Mouse (Mus musculus) embryonic fibroblast, embryonic 13.5 days (primary cell): ENCODE data around the gene Srp68. TPM values are rescaled to one million over a fixed set of nuclear protein-coding genes. Genes with fewer than 3 reads are reported as not detected.
"Not testable (repeated sequence)": the region's sequence is repeated elsewhere in the genome, so short reads cannot be mapped to it uniquely, and the experiment has no call there.

Experiments
- H3K27ac ChIP-seq: 2 replicates; pipeline ENCODE4 v1.5.1; 2012; ENCODE audit warnings: low read length, control low read depth, inconsistent platforms; ENCODE audit not compliant: insufficient read depth
- H3K4me1 ChIP-seq: 2 replicates; pipeline ENCODE4 v1.6.1; 2011; ENCODE audit warnings: low read length; ENCODE audit not compliant: control insufficient read depth, insufficient read depth
- H3K4me3 ChIP-seq: 2 replicates; pipeline ENCODE4 v1.5.1; 2011; ENCODE audit warnings: mild to moderate bottlenecking, control low read depth, low read length; ENCODE audit not compliant: insufficient read depth
- CTCF ChIP-seq: IDR thresholded peaks from 2 replicates; pipeline ENCODE4 v1.5.1; 2011; ENCODE audit warnings: mild to moderate bottlenecking, control low read depth, low read length, moderate library complexity, borderline replicate concordance; ENCODE audit not compliant: insufficient read depth
- POLR2A ChIP-seq: IDR thresholded peaks from 2 replicates; pipeline ENCODE4 v1.6.1; 2011; ENCODE audit warnings: low read depth, mild to moderate bottlenecking, control low read depth, low read length, moderate library complexity
- polyA plus RNA-seq: library from polyadenylated mRNA; stranded (reverse); fragments of >200 nt; gene quantifications from 2 replicates; pipeline ENCODE4 v1.2.4, GENCODE M21; 2011; ENCODE audit warnings: low read depth; ENCODE audit not compliant: missing spikeins, insufficient read length

Srp68 gene
- polyA plus RNA-seq, 1 experiment, result 71.4 TPM

GRCm38 (mm10) chr11:116285770-116286191 is 11.8 kb upstream of the Srp68 start:
- H3K4me3 ChIP-seq, result no peak overlapping the region
- H3K27ac ChIP-seq, result no peak overlapping the region
- TF ChIP-seq POLR2A (no peak), CTCF (no peak)
- H3K4me1 ChIP-seq, result no peaks in the 10 kb centered on the region

GRCm38 (mm10) chr11:116283982-116284381 is 10.0 kb upstream of the Srp68 start:
- Histone ChIP-seq H3K27ac (no peak overlapping the region), H3K4me1 (no peaks in the 10 kb centered on the region), H3K4me3 (no peak overlapping the region)
- TF ChIP-seq CTCF (no peak), POLR2A (no peak; the same call in 1 of the 2 replicates)

GRCm38 (mm10) chr11:116282912-116283521 is 9.0 kb upstream of the Srp68 start:
- no peaks in the 10 kb centered on the region for H3K4me1 ChIP-seq
- H3K4me3 ChIP-seq, result no peak overlapping the region
- TF ChIP-seq CTCF, result no peak
- no peak for TF ChIP-seq POLR2A
- H3K27ac ChIP-seq, result no peak overlapping the region

- Histone ChIP-seq H3K4me1 (no peaks in the 10 kb centered on the region), H3K4me3 (no peak overlapping the region), H3K27ac (no peak overlapping the region)
- TF ChIP-seq POLR2A (no peak), CTCF (no peak)
Observed at GRCm38 (mm10) chr11:116282089-116282488, 8.1 kb upstream of the Srp68 start.

GRCm38 (mm10) chr11:116281671-116282070 is 7.7 kb upstream of the Srp68 start:
- Histone ChIP-seq H3K4me3 (no peak overlapping the region), H3K27ac (no peak overlapping the region), H3K4me1 (no peaks in the 10 kb centered on the region)
- TF ChIP-seq CTCF (no peak), POLR2A (no peak)

- Histone ChIP-seq H3K4me1 (no peaks in the 10 kb centered on the region), H3K27ac (no peak within 1 kb of the TSS), H3K4me3 (no peak within 1 kb of the TSS)
- TF ChIP-seq CTCF (no peak), POLR2A (no peak)
Observed at GRCm38 (mm10) chr11:116280751-116281663, 7.0 kb upstream of the Srp68 start, which contains the start of gene Galr2. Gene Galr2, plus strand, starts transcription at chr11:116280939.

- not testable (repeated sequence) for H3K4me1 ChIP-seq, H3K27ac ChIP-seq, H3K4me3 ChIP-seq
Observed at GRCm38 (mm10) chr11:116277184-116277583, 3.2 kb upstream of the Srp68 start.

- peak overlapping the region; percentile 9; the same call in 1 of the 2 replicates for H3K27ac ChIP-seq
- TF ChIP-seq CTCF (no peak), POLR2A (no peak)
- H3K4me3 ChIP-seq, result peak overlapping the region; percentile 99
- peaks cover 7% of the 10 kb centered on the region; the same call in 1 of the 2 replicates for H3K4me1 ChIP-seq
Observed at GRCm38 (mm10) chr11:116273469-116274044, 460 bp downstream of the Srp68 start.

GRCm38 (mm10) chr11:116272589-116273468 is 1.2 kb downstream of the Srp68 start:
- H3K4me3 ChIP-seq, result peak overlapping the region; percentile 99
- no peak overlapping the region for H3K27ac ChIP-seq
- TF ChIP-seq POLR2A, result no peak
- TF ChIP-seq CTCF, result no peak

More at GRCm38 (mm10) chr11:116272589-116273468, 1.2 kb downstream of the Srp68 start:
- peaks cover 7% of the 10 kb centered on the region; the same call in 1 of the 2 replicates for H3K4me1 ChIP-seq
